Mouse (Mus musculus) left cerebral cortex, adult 2 months (tissue): ENCODE measurements at regions not wholly inside any gene's neighbourhood (a gene's known extent, or its start where the extent isn't known, plus 50 kb on each side); places are given as distances from the start of the nearest gene placed in this dataset.

ENCODE experiments used
- DNase-seq, 2 experiments: peaks; one replicate each; pipeline ENCODE4 v3.0.0; 2021 to 2022; ENCODE audit warnings: low spot score in 2 of 2, mixed read lengths in 1 of 2; ENCODE audit errors: extremely low spot score in 1 of 2
- H3K27ac ChIP-seq: fragments of 200-600 bp; 2 replicates; pipeline ENCODE4 v1.8.1; 2022
- H3K4me3 ChIP-seq: fragments of 200-600 bp; 2 replicates; pipeline ENCODE4 v1.8.1; 2022
- CTCF ChIP-seq: fragments of 200-600 bp; IDR thresholded peaks from 2 replicates; pipeline ENCODE4 v1.8.1; 2022; ENCODE audit warnings: antibody characterized with exemption, mild to moderate bottlenecking, moderate library complexity
- intact Hi-C: fragments of 180-260 bp; cut with DNase I; formaldehyde crosslinking; loops from one replicate; pipeline ENCODE4 v1.15.1; 2025

GRCm38 (mm10) chr6:89042478-89043239 is 140.6 kb downstream of the Tpra1 start:
- intact Hi-C loops: no loop called here
- DNase-seq: peak in 1 of 2 experiments; percentile 73
- H3K27ac ChIP-seq: no peak overlapping the region
- no peak for TF ChIP-seq CTCF
- no peak overlapping the region for H3K4me3 ChIP-seq

- no peak overlapping the region for H3K4me3 ChIP-seq
- intact Hi-C loops: loop anchor here (5.0 kb wide), 1 partner anchor 507 kb away; no protein-coding TSS in a partner anchor
- no peak for TF ChIP-seq CTCF
- no peak for DNase-seq
- no peak overlapping the region for H3K27ac ChIP-seq
Observed at GRCm38 (mm10) chr6:89045436-89045966, 143.4 kb downstream of the Tpra1 start.

- Histone ChIP-seq H3K27ac (no peak overlapping the region), H3K4me3 (no peak overlapping the region)
- TF ChIP-seq CTCF: peak; percentile 32
- no peak for DNase-seq
- intact Hi-C loops: loop anchor here (5.0 kb wide), 1 partner anchor 506 kb away; no protein-coding TSS in a partner anchor
Observed at GRCm38 (mm10) chr6:89046476-89046875, 144.4 kb downstream of the Tpra1 start.

GRCm38 (mm10) chr6:89047629-89048332 is 145.7 kb downstream of the Tpra1 start:
- intact Hi-C loops: loop anchor here (5.0 kb wide), 1 partner anchor 505 kb away; no protein-coding TSS in a partner anchor
- no peak overlapping the region for H3K4me3 ChIP-seq
- TF ChIP-seq CTCF: peak; percentile 24
- DNase-seq: peak in 1 of 2 experiments; percentile 43
- H3K27ac ChIP-seq: peak overlapping the region; percentile 57; the same call in 1 of the 2 replicates

GRCm38 (mm10) chr6:89049290-89049689 is 147.2 kb downstream of the Tpra1 start:
- no peak for TF ChIP-seq CTCF
- intact Hi-C loops: loop anchor here (5.0 kb wide), 1 partner anchor 503 kb away; no protein-coding TSS in a partner anchor
- H3K4me3 ChIP-seq: no peak overlapping the region
- H3K27ac ChIP-seq: no peak overlapping the region
- DNase-seq: no peak

GRCm38 (mm10) chr6:89050575-89051270 is 148.7 kb downstream of the Tpra1 start:
- intact Hi-C loops: no loop called here
- Histone ChIP-seq H3K4me3 (no peak overlapping the region), H3K27ac (no peak overlapping the region)
- no peak for DNase-seq
- TF ChIP-seq CTCF: no peak

- no peak for DNase-seq
- H3K4me3 ChIP-seq: no peak overlapping the region
- TF ChIP-seq CTCF: no peak
Observed at GRCm38 (mm10) chr6:89052758-89053460, 150.9 kb downstream of the Tpra1 start.

GRCm38 (mm10) chr6:89054060-89054459 is 152.0 kb downstream of the Tpra1 start:
- intact Hi-C loops: no loop called here

More at GRCm38 (mm10) chr6:89052758-89053460, 150.9 kb downstream of the Tpra1 start:
- no peak overlapping the region for H3K27ac ChIP-seq
- intact Hi-C loops: no loop called here

GRCm38 (mm10) chr6:89059431-89059975 is 157.5 kb downstream of the Tpra1 start:
- Histone ChIP-seq H3K27ac (no peak overlapping the region), H3K4me3 (no peak overlapping the region)
- DNase-seq: no peak
- no peak for TF ChIP-seq CTCF
- intact Hi-C loops: no loop called here

More at GRCm38 (mm10) chr6:89054060-89054459, 152.0 kb downstream of the Tpra1 start:
- Histone ChIP-seq H3K27ac (no peak overlapping the region), H3K4me3 (no peak overlapping the region)
- DNase-seq: no peak
- no peak for TF ChIP-seq CTCF

GRCm38 (mm10) chr6:89064977-89065580 is 163.0 kb downstream of the Tpra1 start:
- Histone ChIP-seq H3K4me3 (no peak overlapping the region), H3K27ac (no peak overlapping the region)
- no peak for DNase-seq
- intact Hi-C loops: no loop called here
- no peak for TF ChIP-seq CTCF
